Mouse (Mus musculus): ENCODE data around the gene Mgat4e.

The Mgat4e gene

GRCm38 (mm10) chr1:134513312-134513860 lies 36.1 kb downstream of the Mgat4e start:
- peak; percentile 42 for DNase-seq (ENCODE audit: low read depth)

- no peak for DNase-seq (ENCODE audit: low read depth)
Measured at GRCm38 (mm10) chr1:134512584-134512983, 36.9 kb downstream of the Mgat4e start.

GRCm38 (mm10) chr1:134512183-134512582 lies 37.3 kb downstream of the Mgat4e start:
- no peak for DNase-seq (ENCODE audit: low read depth)

GRCm38 (mm10) chr1:134510018-134510417 lies 39.5 kb downstream of the Mgat4e start:
- DNase-seq (ENCODE audit: low read depth) = peak; percentile 70

- DNase-seq (ENCODE audit: low read depth) = no peak
Measured at GRCm38 (mm10) chr1:134506201-134506600, 43.3 kb downstream of the Mgat4e start.

- DNase-seq (ENCODE audit: low read depth) = no peak
Measured at GRCm38 (mm10) chr1:134500916-134501315, 48.6 kb downstream of the Mgat4e start.

- no peak for DNase-seq (ENCODE audit: low read depth)
Measured at GRCm38 (mm10) chr1:134495991-134496390, 53.5 kb downstream of the Mgat4e start.

- no peak for DNase-seq (ENCODE audit: low read depth)
Measured at GRCm38 (mm10) chr1:134495216-134495539, 54.3 kb downstream of the Mgat4e start.

- peak; percentile 99 for DNase-seq (ENCODE audit: low read depth)
Measured at GRCm38 (mm10) chr1:134494428-134495215, 54.9 kb downstream of the Mgat4e start, which contains the start of gene Rabif. Rabif (plus strand) TSS chr1:134494648.

GRCm38 (mm10) chr1:134493956-134494355 lies 55.5 kb downstream of the Mgat4e start:
- no peak for DNase-seq (ENCODE audit: low read depth)

- DNase-seq (ENCODE audit: low read depth) = no peak
Measured at GRCm38 (mm10) chr1:134493496-134493895, 56.0 kb downstream of the Mgat4e start.

GRCm38 (mm10) chr1:134492276-134492675 lies 57.2 kb downstream of the Mgat4e start:
- no peak for DNase-seq (ENCODE audit: low read depth)
